Mouse (Mus musculus): ENCODE results near the gene Ackr1.

Gene Ackr1

DNA sequence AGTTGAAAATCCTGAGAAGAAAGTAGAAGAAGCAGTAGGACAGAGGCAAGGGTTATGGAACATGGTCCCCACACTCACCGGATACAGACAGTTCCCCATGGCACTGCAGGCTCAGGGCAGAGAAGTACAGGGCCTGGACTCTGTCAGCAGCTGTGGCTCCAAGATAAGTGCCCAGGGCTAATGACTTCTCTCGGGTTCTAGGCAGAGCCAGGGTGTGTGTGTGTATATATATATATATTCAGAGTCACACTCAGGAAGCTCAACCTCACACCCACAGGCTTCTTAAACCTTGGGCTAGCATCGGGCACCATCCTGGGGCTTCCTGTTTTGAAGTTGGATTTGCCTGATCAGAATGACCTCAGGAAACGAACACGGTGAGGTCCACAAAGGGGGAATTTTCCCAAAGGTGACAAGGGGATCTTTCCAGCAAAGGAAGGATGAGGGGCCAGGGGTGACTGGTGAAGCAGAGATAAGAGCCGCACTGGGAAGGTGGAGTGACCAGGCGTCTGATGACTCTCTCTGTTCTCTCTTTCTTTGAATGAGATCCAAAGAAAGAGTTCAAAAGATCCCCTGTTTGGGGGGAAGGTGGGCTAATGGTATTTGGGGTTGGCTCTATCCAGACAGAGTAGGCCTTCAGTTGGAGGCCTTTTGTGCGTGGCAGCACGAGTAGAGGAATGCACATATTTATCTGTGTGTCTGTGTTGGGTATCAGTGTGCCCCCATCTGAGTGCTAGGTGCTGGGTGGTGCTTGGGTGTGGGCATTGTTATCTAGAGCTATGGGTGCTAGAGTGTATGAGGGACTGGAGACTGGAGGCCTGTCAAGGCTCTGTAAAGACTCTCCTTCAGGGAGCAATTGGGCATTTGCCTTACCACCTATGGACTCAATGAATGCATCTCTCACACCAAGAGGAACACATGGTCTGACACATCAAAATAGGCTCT, at the start of gene Ackr1:
Gene Ackr1 (minus strand): TSS at position 439 of the 942 bp plus-strand sequence.
- DNase-seq (ENCODE audit: low spot score in 2 of 2), result no peak

DNA sequence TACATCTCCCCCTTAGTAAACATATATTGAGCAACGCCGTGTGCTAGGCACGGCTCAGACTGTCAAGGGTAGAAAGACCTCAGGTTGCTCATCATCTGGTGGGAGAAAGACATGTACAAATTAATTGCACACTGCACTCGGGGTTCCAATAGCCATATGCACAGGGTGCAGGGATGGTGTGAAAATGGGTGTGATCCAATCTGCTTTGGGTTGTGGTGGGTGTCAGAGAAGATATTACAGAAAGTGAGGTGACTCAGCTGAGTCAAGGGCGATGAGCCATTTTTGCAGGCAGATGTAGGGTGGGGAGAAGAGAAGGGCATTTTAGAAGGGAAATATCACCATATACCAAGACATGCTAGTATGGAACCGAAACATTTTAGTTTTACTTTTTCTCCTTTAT, 47.9 kb upstream of the Ackr1 start:
- no peak for DNase-seq (ENCODE audit: low spot score in 2 of 2)

DNA sequence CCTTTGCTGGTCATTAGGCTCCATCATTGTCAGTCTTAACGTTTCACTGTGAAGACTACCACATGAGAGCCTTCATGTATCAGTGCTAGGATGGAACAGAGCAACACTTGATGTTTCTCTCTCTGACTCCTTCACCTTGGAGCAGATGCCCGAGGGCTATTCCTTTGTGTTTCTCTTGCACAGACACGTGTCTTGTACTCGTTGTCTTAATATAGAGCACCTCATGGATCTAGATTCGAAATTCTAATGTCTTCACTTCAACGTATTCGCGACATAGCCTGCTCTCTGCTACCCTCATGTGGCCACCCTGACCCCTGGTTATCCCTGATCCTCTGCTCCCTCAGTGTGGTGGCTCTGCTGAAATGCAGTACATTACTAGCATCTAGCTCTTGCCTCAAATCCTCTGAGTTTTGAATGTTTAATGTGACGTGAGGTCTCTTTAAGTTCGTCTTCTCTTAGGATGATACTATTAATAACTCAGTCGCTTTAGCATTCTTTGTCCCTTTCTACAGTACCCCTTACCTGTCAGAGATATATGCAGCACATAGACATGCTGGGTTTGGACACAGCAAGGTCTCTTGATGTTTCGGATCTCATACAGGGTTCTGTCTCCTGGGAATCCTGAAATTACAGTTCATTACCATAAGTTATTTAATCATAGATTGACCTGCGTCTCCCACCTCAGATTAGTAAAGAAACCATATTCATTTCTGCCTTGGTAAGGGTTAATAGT, 44.0 kb upstream of the Ackr1 start:
- DNase-seq (ENCODE audit: low spot score in 2 of 2), result peak in 1 of 2 experiments; percentile 7

DNA sequence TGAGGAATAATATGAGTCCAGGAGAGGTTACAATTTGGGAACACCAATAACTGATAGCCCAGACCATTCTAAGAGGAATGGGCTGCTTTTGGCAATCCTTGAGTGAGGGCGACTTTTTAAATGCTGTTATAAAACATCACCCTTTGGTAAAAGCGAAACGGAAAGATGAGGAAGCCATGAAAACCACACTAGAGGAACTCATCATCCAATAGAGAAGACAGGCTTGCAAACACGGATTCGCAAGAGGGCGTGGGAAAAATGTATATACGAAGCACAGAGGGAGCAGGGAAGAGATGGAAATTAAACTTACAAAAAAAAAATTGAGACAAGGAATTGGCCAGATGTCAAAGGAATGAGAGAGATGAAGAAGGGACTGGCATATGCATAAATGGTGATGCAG, 40.5 kb upstream of the Ackr1 start:
- DNase-seq (ENCODE audit: low spot score in 2 of 2), result no peak

DNA sequence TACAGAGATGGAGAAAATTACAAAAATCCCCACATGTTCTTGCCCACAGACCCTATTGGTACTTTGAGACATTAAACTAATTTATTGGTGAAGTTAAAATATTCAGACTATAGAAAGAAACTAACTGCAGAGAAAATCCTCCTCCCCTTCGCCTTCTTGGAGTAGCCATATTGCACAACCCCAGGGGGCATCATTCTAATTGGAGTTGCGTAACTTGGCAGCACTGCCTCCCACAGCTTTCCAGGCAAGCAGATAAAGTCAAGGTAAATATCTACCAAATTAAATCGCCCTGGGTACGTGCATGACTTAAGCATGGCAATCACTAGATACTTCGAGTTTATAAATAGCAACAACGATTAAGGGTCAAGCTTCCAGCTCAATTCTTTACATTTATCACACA, 38.0 kb upstream of the Ackr1 start:
- no peak for DNase-seq (ENCODE audit: low spot score in 2 of 2)

DNA sequence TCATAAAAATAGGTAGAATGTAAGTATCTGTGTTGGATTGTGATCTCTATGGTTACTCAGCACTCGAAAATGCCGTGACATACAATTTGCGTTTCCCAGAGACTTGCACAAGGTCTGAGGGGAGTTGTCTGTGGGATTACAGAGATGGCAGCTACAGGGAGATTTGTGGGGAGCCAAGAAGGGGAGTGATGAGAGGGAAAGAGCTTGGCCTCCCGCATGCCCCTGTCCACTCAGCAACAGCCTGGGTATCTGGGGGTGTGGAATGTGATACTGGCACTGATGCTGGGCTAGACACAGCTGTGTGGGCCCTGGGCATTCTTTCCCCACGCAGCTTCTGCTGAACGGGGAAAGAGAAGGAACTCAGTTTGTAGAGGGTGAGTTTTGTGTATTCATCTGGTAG, 36.9 kb upstream of the Ackr1 start:
- DNase-seq (ENCODE audit: low spot score in 2 of 2), result no peak

DNA sequence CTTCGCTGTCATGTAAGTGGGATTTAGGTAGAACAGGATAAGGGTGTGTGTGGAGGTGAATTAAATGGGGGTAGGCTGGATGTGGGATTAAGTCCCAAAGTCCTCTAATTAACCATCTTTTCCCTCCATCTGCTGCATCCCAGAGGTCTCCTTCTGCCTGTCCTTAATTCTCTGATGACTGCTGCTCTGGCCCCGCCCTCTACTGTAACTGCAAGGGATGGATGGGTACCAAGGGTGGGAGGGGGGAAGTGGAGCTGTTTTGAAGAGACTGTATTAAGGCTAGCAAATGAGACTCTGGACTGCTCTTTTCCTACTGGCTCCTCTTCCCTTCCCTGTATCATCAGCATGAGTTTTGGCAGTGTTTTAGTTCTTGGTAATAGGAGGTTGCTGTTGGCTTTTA, 36.1 kb upstream of the Ackr1 start:
- no peak for DNase-seq (ENCODE audit: low spot score in 2 of 2)

DNA sequence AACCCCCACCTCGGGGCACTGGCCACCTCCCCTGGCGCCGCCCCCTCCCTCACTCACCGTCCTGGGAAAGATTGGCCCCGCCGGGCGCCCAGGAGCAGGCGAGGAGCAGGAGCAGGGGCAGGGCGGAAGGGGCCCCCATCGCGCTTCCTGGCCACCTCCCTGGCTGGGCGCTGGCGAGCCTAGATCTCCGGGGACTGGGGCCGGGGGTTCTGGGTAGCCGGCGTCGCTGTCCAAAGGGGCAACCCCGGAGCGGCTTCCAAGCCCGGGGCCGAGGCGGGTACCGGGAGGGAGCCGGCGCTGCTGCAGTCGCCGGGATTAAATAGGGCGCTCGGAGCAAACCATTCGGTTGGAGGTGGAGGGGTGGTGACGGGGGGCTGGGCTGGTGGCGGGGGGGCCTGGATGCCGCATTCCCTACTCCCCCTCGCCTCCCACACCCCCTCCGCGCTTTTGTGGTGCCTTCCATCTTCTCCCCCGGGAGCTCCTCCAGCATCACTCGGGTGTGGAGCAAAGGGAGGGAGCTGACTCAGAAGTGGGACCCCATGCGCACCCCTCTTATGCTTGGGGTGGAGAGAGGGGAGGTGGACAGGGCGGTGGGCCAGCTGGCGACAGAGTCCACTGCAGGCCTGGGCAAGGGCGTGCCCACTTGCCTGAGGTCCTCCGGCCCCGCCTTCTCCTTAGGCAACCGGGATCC, 34.0 kb upstream of the Ackr1 start, which contains the start of gene Cadm3:
Gene Cadm3 (minus strand): TSS at position 340 of the 691 bp plus-strand sequence.
- DNase-seq (ENCODE audit: low spot score in 2 of 2), result no peak

DNA sequence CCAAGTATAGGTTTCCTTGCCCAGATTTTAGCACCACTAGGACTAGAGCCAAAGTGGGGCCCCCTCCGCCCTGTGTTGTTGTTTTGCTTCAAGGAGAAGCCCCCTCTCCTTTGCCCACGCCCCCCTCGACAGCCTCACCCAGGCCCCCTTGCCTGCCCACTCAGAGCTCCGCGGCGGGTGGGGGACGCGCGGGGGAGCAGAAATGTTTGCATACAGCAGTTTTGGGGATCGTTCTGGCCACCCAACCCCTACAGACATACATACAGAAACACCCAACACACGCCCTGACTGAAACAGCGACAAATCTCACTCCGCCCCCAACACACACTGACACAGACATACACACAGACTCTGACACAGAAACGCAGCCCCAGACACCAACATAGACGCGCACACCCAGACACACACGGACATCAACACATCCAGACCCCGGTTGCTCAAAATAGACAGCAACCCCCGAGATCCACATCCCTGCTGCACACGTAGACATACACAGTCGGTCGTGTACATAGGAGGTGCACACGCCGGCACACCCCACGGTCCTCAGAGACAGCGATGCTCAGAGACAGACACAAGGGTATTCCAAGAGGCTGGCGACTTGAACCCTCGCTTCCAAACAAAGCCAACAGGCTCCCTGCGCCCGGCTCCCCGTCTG, 33.3 kb upstream of the Ackr1 start:
- no peak for DNase-seq (ENCODE audit: low spot score in 2 of 2)

DNA sequence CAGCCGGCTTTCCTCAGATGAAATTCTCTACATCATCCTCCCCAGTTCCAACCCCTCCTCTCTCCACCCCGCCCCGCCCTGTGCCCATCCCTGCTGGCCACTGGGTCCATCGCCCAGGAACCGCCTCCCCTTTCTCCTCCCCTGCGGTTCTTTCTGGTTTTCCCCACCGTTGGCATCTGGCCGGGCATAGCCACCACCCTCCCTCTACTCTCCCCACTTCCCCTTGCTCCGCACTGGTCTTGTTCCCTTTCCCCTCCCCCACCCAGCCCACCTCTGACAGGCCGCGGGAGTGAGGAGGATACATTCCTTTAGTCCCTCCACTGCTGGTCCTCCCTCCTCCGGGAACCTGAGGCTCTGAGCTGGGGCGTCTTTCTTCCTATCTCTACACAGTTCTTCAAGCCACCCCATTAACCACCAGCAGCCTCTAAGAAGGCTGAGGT, 32.4 kb upstream of the Ackr1 start:
- no peak for DNase-seq (ENCODE audit: low spot score in 2 of 2)

DNA sequence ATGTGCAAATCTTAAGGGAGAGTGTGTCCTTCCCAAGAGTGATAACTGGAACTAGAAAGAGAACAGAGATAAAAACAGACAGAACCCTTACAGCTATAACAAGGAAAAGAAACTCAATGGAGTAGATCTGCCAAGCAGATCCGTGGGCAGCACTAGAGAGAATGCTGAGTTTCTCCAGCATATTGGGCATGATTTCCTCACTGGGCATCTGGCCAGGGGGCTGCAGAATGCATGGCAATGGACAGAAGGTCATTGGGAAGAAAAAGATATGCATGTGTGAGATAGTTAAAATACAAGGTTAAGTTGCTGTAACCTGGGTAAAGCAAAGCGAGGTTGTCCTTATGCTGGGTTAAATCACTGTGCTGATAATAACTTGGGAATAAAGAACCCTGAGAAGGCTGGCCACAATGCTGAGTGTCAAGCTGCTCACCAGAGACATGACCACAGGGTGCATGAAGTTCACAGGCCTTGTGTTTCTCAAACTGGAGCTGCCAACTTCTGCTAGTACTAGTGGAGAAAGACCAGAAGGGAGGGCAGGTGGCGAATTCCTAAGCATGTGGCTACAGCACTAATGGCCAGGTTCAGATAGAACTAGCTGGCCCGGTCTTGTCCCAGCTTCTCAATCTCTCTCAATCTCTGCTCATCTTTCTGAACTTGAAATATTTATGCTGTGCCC, 30.7 kb upstream of the Ackr1 start:
- DNase-seq (ENCODE audit: low spot score in 2 of 2), result no peak

DNA sequence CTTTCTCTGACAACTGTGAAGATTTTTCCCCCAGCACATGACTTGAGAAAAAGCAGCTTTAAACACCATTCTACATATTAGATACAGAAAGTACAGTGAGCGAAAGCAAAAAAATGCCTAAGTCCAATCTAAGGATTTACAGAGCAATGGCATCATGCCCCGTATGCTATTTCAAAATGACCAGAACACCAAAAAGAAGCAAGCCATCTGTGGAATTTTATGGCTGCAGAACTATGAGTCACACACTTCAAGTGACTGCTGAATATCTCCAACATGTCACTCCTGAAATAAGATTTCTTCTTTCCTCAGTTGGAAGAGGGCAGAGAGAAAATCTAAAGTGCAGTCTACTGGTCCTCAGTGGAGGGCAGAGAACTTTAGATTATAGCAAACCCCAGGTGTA, 29.9 kb upstream of the Ackr1 start:
- no peak for DNase-seq (ENCODE audit: low spot score in 2 of 2)

DNA sequence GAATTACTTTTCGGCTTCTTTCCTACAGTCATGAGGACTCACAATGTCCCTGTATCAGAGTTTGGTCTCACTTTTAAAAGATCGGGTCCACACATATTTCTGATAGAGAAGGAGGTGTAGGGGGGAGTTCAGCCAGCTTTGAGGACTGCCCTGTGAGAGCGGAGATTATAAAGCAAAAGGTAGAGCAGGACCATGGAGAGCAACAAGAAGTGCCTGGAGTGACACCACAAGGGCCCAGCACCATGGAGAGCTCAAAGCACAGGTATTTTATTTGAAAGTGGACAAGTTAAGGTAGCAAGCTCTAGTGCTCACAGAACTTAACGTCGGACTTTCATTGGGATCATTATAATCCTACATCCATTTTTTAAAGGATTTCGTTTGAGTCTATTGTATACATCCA, 28.1 kb upstream of the Ackr1 start:
- DNase-seq (ENCODE audit: low spot score in 2 of 2), result peak in 1 of 2 experiments; percentile 33

DNA sequence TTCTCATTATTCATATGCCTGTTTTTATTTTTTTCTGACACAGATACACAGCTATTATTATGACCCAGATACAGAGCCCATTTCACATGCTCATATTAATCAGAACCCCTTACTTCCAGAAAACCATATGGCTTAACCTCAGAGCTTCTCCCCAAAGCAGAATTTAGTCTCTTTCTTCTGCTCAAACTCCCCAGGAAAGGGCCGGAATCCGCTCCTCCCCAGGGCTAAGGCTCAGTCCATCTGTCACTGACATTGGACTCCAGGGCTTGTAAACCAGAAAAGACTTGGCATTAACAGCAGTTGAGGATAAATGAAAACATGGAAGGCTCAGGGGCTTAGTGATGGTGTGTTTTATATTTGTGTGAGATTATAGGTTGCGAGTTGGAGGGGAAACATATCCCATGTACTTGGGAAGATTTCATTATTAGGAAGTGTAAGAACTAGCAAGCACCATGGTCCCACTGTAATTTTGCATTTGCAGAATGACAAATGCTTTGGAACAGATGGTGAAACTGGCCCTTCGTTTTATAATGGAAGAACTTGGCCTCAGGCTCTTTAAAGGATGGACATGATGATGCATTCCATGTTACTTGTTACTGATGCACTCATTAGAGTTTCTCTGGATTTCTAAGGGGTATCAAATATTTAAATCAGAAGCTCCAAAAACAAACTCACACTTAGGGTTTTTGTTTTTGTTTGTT, 26.2 kb upstream of the Ackr1 start:
- no peak for DNase-seq (ENCODE audit: low spot score in 2 of 2)

DNA sequence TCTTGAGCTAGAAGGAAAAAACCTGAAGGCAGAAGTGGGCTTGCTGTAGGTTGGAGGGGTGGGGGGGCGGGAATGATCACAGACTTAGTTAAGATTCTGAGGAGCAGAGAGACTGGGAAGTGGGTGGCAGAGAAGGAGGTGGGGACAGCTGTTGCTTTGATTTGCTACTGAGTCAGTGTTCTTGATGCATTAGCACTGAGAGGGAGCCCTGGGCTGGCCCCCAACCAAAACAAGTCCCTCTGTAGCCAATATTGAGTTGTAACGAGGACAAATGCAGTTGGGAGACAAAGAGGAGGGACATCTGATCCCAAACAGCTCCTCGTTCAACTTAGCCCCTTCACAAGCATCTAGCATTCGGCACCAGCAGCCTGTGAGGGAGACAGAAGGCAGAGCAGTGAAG, 24.2 kb upstream of the Ackr1 start:
- DNase-seq (ENCODE audit: low spot score in 2 of 2), result no peak

DNA sequence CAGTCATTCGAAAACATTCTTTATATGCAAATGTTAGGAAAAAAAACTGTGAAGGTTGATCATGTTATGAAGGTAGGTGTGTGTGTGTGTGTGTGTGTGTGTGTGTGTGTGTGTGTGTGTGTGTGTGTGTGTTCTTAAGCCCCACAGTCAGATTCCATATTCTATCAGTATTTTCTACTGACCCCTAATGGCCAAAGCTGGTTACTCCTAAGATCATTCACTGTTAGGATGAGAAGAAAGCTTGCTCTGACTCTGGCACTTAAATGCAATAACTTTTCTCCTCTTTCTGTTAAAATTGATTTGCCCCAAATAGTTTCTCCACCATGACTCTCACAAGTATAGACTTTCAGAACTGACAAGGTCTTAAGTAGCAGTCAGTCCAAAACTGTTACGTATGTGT, 23.1 kb upstream of the Ackr1 start:
- DNase-seq (ENCODE audit: low spot score in 2 of 2), result no peak

DNA sequence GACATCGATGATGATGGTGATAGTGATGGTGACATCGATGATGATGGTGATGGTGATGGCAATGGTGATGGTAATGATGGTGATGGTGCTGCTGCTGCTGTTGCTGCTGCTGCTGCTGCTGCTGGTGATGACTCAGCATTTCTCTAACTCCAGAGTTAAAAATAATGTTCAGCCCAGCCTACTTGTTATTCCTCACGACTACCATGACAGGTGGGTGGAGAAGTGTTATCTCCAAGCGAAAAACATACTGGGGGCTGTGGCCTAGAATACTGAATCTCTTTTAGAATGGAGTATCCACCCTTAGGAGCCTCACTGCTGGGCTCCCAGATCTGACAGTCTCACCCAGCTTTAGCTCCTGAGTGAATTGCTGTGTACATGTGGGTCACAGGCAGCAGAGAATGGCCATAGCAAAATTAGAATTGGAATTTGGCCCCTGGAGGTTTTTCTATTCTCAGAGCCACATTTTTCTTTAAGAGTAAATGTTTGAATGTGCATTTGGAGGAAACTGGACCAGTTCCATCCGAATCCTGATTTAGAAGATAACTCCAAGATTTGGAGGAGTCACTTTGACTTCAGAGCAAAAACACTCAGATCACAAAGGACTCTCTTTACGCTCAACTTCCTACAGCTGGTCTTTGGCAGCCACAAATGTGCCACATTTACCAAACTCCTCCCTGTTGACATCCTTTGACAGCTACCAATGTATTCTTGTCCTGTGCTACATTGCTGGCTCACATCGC, 21.7 kb upstream of the Ackr1 start:
- no peak for DNase-seq (ENCODE audit: low spot score in 2 of 2)

DNA sequence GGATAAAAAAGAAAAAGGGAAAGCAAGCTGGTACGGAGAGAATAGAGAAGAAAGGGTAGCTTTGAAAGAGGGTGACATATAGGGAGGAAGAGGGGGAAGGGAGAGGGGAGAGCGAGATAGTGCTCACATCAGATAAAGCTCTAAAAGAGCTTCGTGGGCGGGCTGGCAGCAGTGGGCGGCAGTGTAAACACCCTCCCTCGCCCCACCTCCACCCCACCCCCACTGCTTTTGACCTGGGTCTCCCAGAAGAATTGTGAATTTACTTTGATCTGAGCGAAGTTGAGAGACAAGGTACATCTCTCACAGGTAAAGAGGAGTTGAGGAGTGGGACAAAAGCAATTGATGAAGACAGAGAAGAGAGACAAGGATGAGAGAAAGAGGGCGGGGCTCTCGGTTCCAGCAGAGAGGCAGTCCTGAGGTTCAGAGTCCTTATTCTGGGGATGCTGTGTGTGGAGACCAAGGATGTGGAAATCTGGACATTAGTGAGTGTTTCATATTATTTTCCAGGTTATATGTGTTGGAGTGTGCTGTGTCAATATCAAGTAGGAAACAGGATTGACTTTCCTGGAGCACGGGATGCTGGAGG, 16.9 kb upstream of the Ackr1 start, which contains the start of gene Aim2:
Gene Aim2 (plus strand): TSS at position 508 of the 586 bp plus-strand sequence.
- no peak for DNase-seq (ENCODE audit: low spot score in 2 of 2)

DNA sequence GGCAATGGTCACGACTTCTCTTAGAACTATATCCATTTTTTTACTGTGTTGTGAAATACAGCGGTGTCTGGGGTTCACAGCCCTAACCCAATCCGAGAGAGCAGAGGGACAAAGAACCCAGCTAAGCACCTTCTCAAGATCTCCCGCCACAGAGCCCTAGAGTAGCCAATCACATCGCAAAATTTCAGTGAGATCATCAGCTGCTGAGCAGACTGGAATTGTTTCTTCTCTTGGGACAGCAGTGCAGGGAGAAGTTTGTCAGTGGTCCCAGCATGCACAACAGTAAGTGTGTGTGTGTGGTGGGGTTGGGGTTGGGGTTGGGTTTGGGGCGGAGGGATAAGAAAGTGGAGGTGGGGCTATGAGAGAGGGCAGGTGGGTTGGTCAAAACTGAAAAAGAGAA, 16.4 kb upstream of the Ackr1 start:
- no peak for DNase-seq (ENCODE audit: low spot score in 2 of 2)
